Mouse (Mus musculus): ENCODE data around the gene Cep164. TPM values are rescaled to one million over a fixed set of nuclear protein-coding genes. Genes with fewer than 3 reads are reported as not detected.
A peak's percentile ranks its signal among the peaks of the same experiment; 100 is the strongest.

Cep164 gene
- polyA plus RNA-seq, 1 experiment from 2014 or later = 19.5 TPM

DNA sequence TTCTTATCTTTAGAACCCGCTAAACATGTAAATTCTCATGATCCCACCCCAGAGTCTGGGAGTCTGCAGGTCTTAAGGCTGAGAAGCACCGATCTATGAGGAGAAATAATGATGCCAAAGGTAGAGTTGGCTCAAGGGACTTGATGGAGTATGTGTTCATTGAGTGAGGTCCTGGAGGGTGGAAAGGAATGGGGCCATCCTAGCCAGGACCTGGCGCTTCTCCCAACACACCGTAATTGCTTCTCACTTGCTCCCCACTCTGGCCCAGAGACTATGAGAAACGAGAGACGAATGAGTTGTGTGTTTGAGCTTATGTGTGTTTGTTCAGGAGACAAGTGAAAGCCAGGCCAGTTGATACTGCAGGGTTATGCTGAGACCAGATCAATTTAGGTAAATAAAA is 13.0 kb upstream of the Cep164 start:
- ATAC-seq (ENCODE audit: low FRiP score) = no peak
- 85% methylated on average over 6 of the region's 6 CpGs for WGBS
- Histone ChIP-seq H3K27me3 (ENCODE audit: control insufficient read depth, insufficient read depth, low read length) (no peaks in the 10 kb centered on the region), H3K4me1 (replicated peaks; ENCODE audit: control insufficient read depth, insufficient read depth, low read length) (peaks cover 3% of the 10 kb centered on the region; the same call in 1 of the 2 replicates), H3K4me2 (replicated peaks; ENCODE audit: low read depth, low read length) (no peak overlapping the region), H3K4me3 (ENCODE audit: low read depth, low read length) (no peak overlapping the region), H3K27ac (ENCODE audit: low read depth, low read length) (no peak overlapping the region), H3K9me3 (ENCODE audit: control insufficient read depth, low read length) (no peaks in the 10 kb centered on the region), H3K36me3 (ENCODE audit: control insufficient read depth, insufficient read depth, low read length) (no peaks in the 10 kb centered on the region), H3K9ac (ENCODE audit: low read depth, low read length) (no peak overlapping the region)
- DNase-seq (ENCODE audit: low spot score) = no peak

GRCm38 (mm10) chr9:45840331-45840730 is 11.8 kb upstream of the Cep164 start:
- H3K4me2 ChIP-seq (replicated peaks; ENCODE audit: low read depth, low read length) = no peak overlapping the region
- H3K27ac ChIP-seq (ENCODE audit: low read depth, low read length) = no peak overlapping the region
- no peak overlapping the region for H3K4me3 ChIP-seq (ENCODE audit: low read depth, low read length)
- H3K36me3 ChIP-seq (ENCODE audit: control insufficient read depth, insufficient read depth, low read length) = no peaks in the 10 kb centered on the region
- ATAC-seq (ENCODE audit: low FRiP score) = no peak
- DNase-seq (ENCODE audit: low spot score) = no peak
- no peaks in the 10 kb centered on the region for H3K27me3 ChIP-seq (ENCODE audit: control insufficient read depth, insufficient read depth, low read length)
- 71% methylated on average over 5 of the region's 5 CpGs for WGBS
- peaks cover 3% of the 10 kb centered on the region; the same call in 1 of the 2 replicates for H3K4me1 ChIP-seq (replicated peaks; ENCODE audit: control insufficient read depth, insufficient read depth, low read length)
- H3K9ac ChIP-seq (ENCODE audit: low read depth, low read length) = no peak overlapping the region
- H3K9me3 ChIP-seq (ENCODE audit: control insufficient read depth, low read length) = no peaks in the 10 kb centered on the region

- H3K4me1 ChIP-seq (replicated peaks; ENCODE audit: control insufficient read depth, insufficient read depth, low read length) = peaks cover 3% of the 10 kb centered on the region; the same call in 1 of the 2 replicates
- H3K4me3 ChIP-seq (ENCODE audit: low read depth, low read length) = peak overlapping the region; percentile 86; the same call in 1 of the 2 replicates
- H3K27ac ChIP-seq (ENCODE audit: low read depth, low read length) = no peak overlapping the region
- H3K27me3 ChIP-seq (ENCODE audit: control insufficient read depth, insufficient read depth, low read length) = no peaks in the 10 kb centered on the region
- 84% methylated on average over 7 of the region's 7 CpGs for WGBS
- H3K36me3 ChIP-seq (ENCODE audit: control insufficient read depth, insufficient read depth, low read length) = no peaks in the 10 kb centered on the region
- ATAC-seq (ENCODE audit: low FRiP score) (no peak), DNase-seq (ENCODE audit: low spot score) (no peak)
- no peak overlapping the region; the same call in 1 of the 2 replicates for H3K9ac ChIP-seq (ENCODE audit: low read depth, low read length)
- no peaks in the 10 kb centered on the region for H3K9me3 ChIP-seq (ENCODE audit: control insufficient read depth, low read length)
- H3K4me2 ChIP-seq (replicated peaks; ENCODE audit: low read depth, low read length) = peak overlapping the region; percentile 95
These were observed 11.4 kb upstream of the Cep164 start for GRCm38 (mm10) chr9:45839982-45840300.

- Histone ChIP-seq H3K27me3 (ENCODE audit: control insufficient read depth, insufficient read depth, low read length) (no peaks in the 10 kb centered on the region), H3K9me3 (ENCODE audit: control insufficient read depth, low read length) (no peaks in the 10 kb centered on the region), H3K9ac (ENCODE audit: low read depth, low read length) (peak overlapping the region; percentile 83), H3K27ac (ENCODE audit: low read depth, low read length) (peak overlapping the region; percentile 74; the same call in 1 of the 2 replicates), H3K4me1 (replicated peaks; ENCODE audit: control insufficient read depth, insufficient read depth, low read length) (peaks cover 3% of the 10 kb centered on the region; the same call in 1 of the 2 replicates), H3K4me2 (replicated peaks; ENCODE audit: low read depth, low read length) (peak overlapping the region; percentile 95), H3K36me3 (ENCODE audit: control insufficient read depth, insufficient read depth, low read length) (no peaks in the 10 kb centered on the region), H3K4me3 (ENCODE audit: low read depth, low read length) (peak overlapping the region; percentile 86)
- ATAC-seq (ENCODE audit: low FRiP score) (peak; percentile 33; the same call in 1 of the 2 replicates), DNase-seq (ENCODE audit: low spot score) (no peak)
- WGBS = 15% methylated on average over 17 of the region's 17 CpGs
These were observed 10.9 kb upstream of the Cep164 start for GRCm38 (mm10) chr9:45839139-45839981.

- Histone ChIP-seq H3K4me3 (ENCODE audit: low read depth, low read length) (peak within 1 kb of the TSS; percentile 86), H3K4me2 (replicated peaks; ENCODE audit: low read depth, low read length) (peak within 1 kb of the TSS; percentile 95), H3K27ac (ENCODE audit: low read depth, low read length) (peak within 1 kb of the TSS; percentile 74), H3K36me3 (ENCODE audit: control insufficient read depth, insufficient read depth, low read length) (no peaks in the 10 kb centered on the region), H3K9ac (ENCODE audit: low read depth, low read length) (peak within 1 kb of the TSS; percentile 83), H3K4me1 (replicated peaks; ENCODE audit: control insufficient read depth, insufficient read depth, low read length) (peaks cover 3% of the 10 kb centered on the region; the same call in 1 of the 2 replicates), H3K27me3 (ENCODE audit: control insufficient read depth, insufficient read depth, low read length) (no peaks in the 10 kb centered on the region), H3K9me3 (ENCODE audit: control insufficient read depth, low read length) (no peaks in the 10 kb centered on the region)
- ATAC-seq (ENCODE audit: low FRiP score) = peak; percentile 87
- peak; percentile 82 for DNase-seq (ENCODE audit: low spot score)
- WGBS = under 1% methylated on average over 39 of the region's 40 CpGs
These were observed 10.1 kb upstream of the Cep164 start, which contains the start of gene Bace1 for GRCm38 (mm10) chr9:45838434-45839138. Gene Bace1 (plus strand): TSS chr9:45838580.

- Histone ChIP-seq H3K9ac (ENCODE audit: low read depth, low read length) (no peak overlapping the region; the same call in 1 of the 2 replicates), H3K27me3 (ENCODE audit: control insufficient read depth, insufficient read depth, low read length) (no peaks in the 10 kb centered on the region), H3K4me1 (replicated peaks; ENCODE audit: control insufficient read depth, insufficient read depth, low read length) (peaks cover 3% of the 10 kb centered on the region; the same call in 1 of the 2 replicates), H3K27ac (ENCODE audit: low read depth, low read length) (no peak overlapping the region), H3K4me3 (ENCODE audit: low read depth, low read length) (no peak overlapping the region), H3K4me2 (replicated peaks; ENCODE audit: low read depth, low read length) (no peak overlapping the region; the same call in 1 of the 2 replicates), H3K36me3 (ENCODE audit: control insufficient read depth, insufficient read depth, low read length) (no peaks in the 10 kb centered on the region), H3K9me3 (ENCODE audit: control insufficient read depth, low read length) (no peaks in the 10 kb centered on the region)
- 25% methylated on average over 4 of the region's 4 CpGs for WGBS
- peak; percentile 62 for ATAC-seq (ENCODE audit: low FRiP score)
- DNase-seq (ENCODE audit: low spot score) = no peak
These were observed 9.6 kb upstream of the Cep164 start for GRCm38 (mm10) chr9:45838069-45838433.

- WGBS = 74% methylated on average over 2 of the region's 2 CpGs
- Histone ChIP-seq H3K4me1 (replicated peaks; ENCODE audit: control insufficient read depth, insufficient read depth, low read length) (no peaks in the 10 kb centered on the region), H3K4me2 (replicated peaks; ENCODE audit: low read depth, low read length) (no peak overlapping the region), H3K9me3 (ENCODE audit: control insufficient read depth, low read length) (no peaks in the 10 kb centered on the region), H3K9ac (ENCODE audit: low read depth, low read length) (no peak overlapping the region), H3K27ac (ENCODE audit: low read depth, low read length) (no peak overlapping the region), H3K36me3 (ENCODE audit: control insufficient read depth, insufficient read depth, low read length) (no peaks in the 10 kb centered on the region), H3K27me3 (ENCODE audit: control insufficient read depth, insufficient read depth, low read length) (no peaks in the 10 kb centered on the region), H3K4me3 (ENCODE audit: low read depth, low read length) (no peak overlapping the region)
- no peak for DNase-seq (ENCODE audit: low spot score)
- ATAC-seq (ENCODE audit: low FRiP score) = no peak
These were observed 5.0 kb upstream of the Cep164 start for GRCm38 (mm10) chr9:45833461-45833860.

DNA sequence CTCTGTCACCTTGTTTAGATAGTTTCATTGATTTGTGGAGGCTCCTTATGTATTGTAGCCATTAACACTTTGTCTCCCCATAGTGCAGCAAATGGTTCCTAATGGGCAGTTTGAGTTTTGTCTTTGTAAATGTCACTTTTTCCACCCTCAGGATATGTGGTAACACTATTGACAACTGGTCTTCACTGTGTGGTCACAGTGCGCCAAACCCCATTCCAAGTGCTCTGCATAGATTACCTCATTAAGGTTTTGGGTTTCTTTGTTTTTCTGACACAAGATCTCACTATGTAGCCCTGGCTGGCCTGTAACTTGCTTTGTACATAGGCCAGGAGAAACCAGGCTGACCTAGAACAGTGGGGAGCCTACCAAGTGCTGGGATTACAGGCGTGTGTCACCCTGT is 4.4 kb upstream of the Cep164 start:
- DNase-seq (ENCODE audit: low spot score) (no peak), ATAC-seq (ENCODE audit: low FRiP score) (no peak)
- H3K4me2 ChIP-seq (replicated peaks; ENCODE audit: low read depth, low read length) = no peak overlapping the region
- H3K9me3 ChIP-seq (ENCODE audit: control insufficient read depth, low read length) = no peaks in the 10 kb centered on the region
- H3K36me3 ChIP-seq (ENCODE audit: control insufficient read depth, insufficient read depth, low read length) = no peaks in the 10 kb centered on the region
- H3K9ac ChIP-seq (ENCODE audit: low read depth, low read length) = no peak overlapping the region
- H3K4me3 ChIP-seq (ENCODE audit: low read depth, low read length) = no peak overlapping the region
- 91% methylated on average over 2 of the region's 2 CpGs for WGBS
- no peaks in the 10 kb centered on the region for H3K4me1 ChIP-seq (replicated peaks; ENCODE audit: control insufficient read depth, insufficient read depth, low read length)
- H3K27ac ChIP-seq (ENCODE audit: low read depth, low read length) = no peak overlapping the region
- no peaks in the 10 kb centered on the region for H3K27me3 ChIP-seq (ENCODE audit: control insufficient read depth, insufficient read depth, low read length)

Measured in hindbrain, embryonic 11.5 days (tissue).